Mouse (Mus musculus) embryo, embryonic 11.5 days (tissue): ENCODE data around the gene Nudc.
"Not testable (repeated sequence)": the region's sequence is repeated elsewhere in the genome, so short reads cannot be mapped to it uniquely, and the experiment has no call there.

Experiments
- DNase-seq: peaks from one replicate; pipeline ENCODE4 v3.0.0-alpha.2; 2012; ENCODE audit warnings: low read depth, low spot score

Gene Nudc

GRCm38 (mm10) chr4:133536081-133536480, 9.7 kb downstream of the Nudc start:
- no peak for DNase-seq

- DNase-seq, result no peak
These were observed 13.0 kb downstream of the Nudc start for GRCm38 (mm10) chr4:133532777-133533176.

- no peak for DNase-seq
These were observed 18.0 kb downstream of the Nudc start for GRCm38 (mm10) chr4:133527788-133528187.

GRCm38 (mm10) chr4:133521502-133521901, 24.3 kb downstream of the Nudc start:
- DNase-seq, result no peak

GRCm38 (mm10) chr4:133519369-133519665, 26.5 kb downstream of the Nudc start:
- DNase-seq, result no peak

- no peak for DNase-seq
These were observed 27.0 kb downstream of the Nudc start, which contains the start of gene Kdf1 for GRCm38 (mm10) chr4:133518601-133519368. TSS of gene Kdf1 (plus strand) at chr4:133518963.

- DNase-seq, result peak; percentile 52
These were observed 32.8 kb downstream of the Nudc start for GRCm38 (mm10) chr4:133512972-133513371.

GRCm38 (mm10) chr4:133512511-133512910, 33.3 kb downstream of the Nudc start:
- DNase-seq, result not testable (repeated sequence)

- no peak for DNase-seq
These were observed 34.7 kb downstream of the Nudc start for GRCm38 (mm10) chr4:133511050-133511449.

GRCm38 (mm10) chr4:133508990-133509389, 36.8 kb downstream of the Nudc start:
- DNase-seq, result no peak

GRCm38 (mm10) chr4:133506573-133506972, 39.2 kb downstream of the Nudc start:
- no peak for DNase-seq

- no peak for DNase-seq
These were observed 40.9 kb downstream of the Nudc start for GRCm38 (mm10) chr4:133504755-133505485.

GRCm38 (mm10) chr4:133504300-133504699, 41.5 kb downstream of the Nudc start:
- no peak for DNase-seq

- DNase-seq, result no peak
These were observed 44.3 kb downstream of the Nudc start for GRCm38 (mm10) chr4:133501514-133501913.

- DNase-seq, result peak; percentile 63
These were observed 47.6 kb downstream of the Nudc start, which contains the start of gene Trnp1 for GRCm38 (mm10) chr4:133498160-133498724. TSS of gene Trnp1 (minus strand) at chr4:133498550.

GRCm38 (mm10) chr4:133497461-133498159, 48.2 kb downstream of the Nudc start:
- DNase-seq, result no peak

- no peak for DNase-seq
These were observed 48.9 kb downstream of the Nudc start for GRCm38 (mm10) chr4:133496738-133497445.

GRCm38 (mm10) chr4:133495711-133496110, 50.1 kb downstream of the Nudc start:
- no peak for DNase-seq

GRCm38 (mm10) chr4:133494867-133495266, 50.9 kb downstream of the Nudc start:
- DNase-seq, result no peak

GRCm38 (mm10) chr4:133494432-133494831, 51.4 kb downstream of the Nudc start:
- DNase-seq, result peak; percentile 76

GRCm38 (mm10) chr4:133493895-133494294, 51.9 kb downstream of the Nudc start:
- DNase-seq, result no peak
